Mouse (Mus musculus) embryonic fibroblast, embryonic 13.5 days (primary cell): ENCODE measurements at regions not wholly inside any gene's neighbourhood (a gene's known extent, or its start where the extent isn't known, plus 50 kb on each side); places are given as distances from the start of the nearest gene placed in this dataset.

Experiments used
- CTCF ChIP-seq: IDR thresholded peaks from 2 replicates; pipeline ENCODE4 v1.5.1; 2011; ENCODE audit warnings: mild to moderate bottlenecking, control low read depth, low read length, moderate library complexity, borderline replicate concordance; ENCODE audit not compliant: insufficient read depth
- POLR2A ChIP-seq: IDR thresholded peaks from 2 replicates; pipeline ENCODE4 v1.6.1; 2011; ENCODE audit warnings: low read depth, mild to moderate bottlenecking, control low read depth, low read length, moderate library complexity

DNA sequence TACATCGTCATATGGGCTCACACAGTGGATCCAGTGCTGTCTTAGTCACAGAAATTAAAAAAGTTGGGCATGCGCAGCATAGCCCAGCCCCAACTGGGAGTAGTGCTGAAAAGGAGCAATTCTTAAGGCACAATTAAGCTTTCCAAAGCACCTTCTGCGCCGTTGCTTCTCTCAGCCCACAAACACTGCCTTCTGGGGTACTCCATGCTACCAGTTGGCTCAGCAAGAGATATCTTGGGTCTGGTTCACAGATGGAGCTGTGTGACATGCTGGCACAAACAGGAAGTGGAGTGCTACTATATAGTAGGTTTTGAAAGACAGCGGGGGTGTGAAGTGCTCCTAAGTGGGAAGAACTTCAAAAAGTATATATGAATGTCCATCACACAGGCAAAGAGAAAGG is 185.0 kb upstream of the Gcfc2 start:
- TF ChIP-seq CTCF: no peak
- TF ChIP-seq POLR2A: no peak
